Mouse (Mus musculus) olfactory bulb, adult 2 months (tissue): Measurements from ENCODE around the gene Prss16.

Experiments
- CTCF ChIP-seq: fragments of 200-500 bp; IDR thresholded peaks from 2 replicates; pipeline ENCODE4 v1.5.1; 2012; ENCODE audit warnings: low read depth, mild to moderate bottlenecking, low read length, moderate library complexity; ENCODE audit not compliant: insufficient read depth
- POLR2A ChIP-seq: fragments of 200-500 bp; IDR thresholded peaks from 2 replicates; pipeline ENCODE4 v1.6.1; 2012; ENCODE audit warnings: mild to moderate bottlenecking, low read depth, low read length, moderate library complexity; ENCODE audit not compliant: insufficient read depth

GRCm38 (mm10) chr13:22013716-22014115, 4.2 kb upstream of the Prss16 start:
- TF ChIP-seq CTCF (no peak), POLR2A (no peak)
